29 mouse cellular contexts compared by ENCODE assay signal in genomic region chr4:118367551-118367950, GRCm38 (mm10). TPM values are rescaled to one million over a fixed set of nuclear protein-coding genes. Genes with fewer than 3 reads are reported as not detected.
DNase-seq lines count a peak whose midpoint lies in the region; ATAC-seq lines count a peak whose summit lies in the region.
"Had no signal": no experiment of that assay in that cellular context is flagged by ENCODE, and none has a peak within 500 bp of the region (broad histone marks: within the 10 kb centered on the region; RNA-seq: fewer than 3 reads in every experiment).

No protein-coding gene starts in this region.

- no peaks in the 10 kb centered on the region for H3K4me1 ChIP-seq in midbrain, embryonic 11.5 days (ENCODE audit: control insufficient read depth, insufficient read depth, low read length)
- no peaks in the 10 kb centered on the region for H3K4me1 ChIP-seq in midbrain, embryonic 15.5 days
- H3K4me1 ChIP-seq: embryonic facial prominence, embryonic 13.5 days; embryonic facial prominence, embryonic 15.5 days; forebrain, embryonic 10.5 days; forebrain, embryonic 12.5 days had no signal

- 91% methylated on average over 12 of the region's 12 CpGs for WGBS in midbrain, embryonic 11.5 days
- WGBS in midbrain, embryonic 15.5 days: 93% methylated on average over 12 of the region's 12 CpGs

- no peaks in the 10 kb centered on the region for H3K27me3 ChIP-seq in midbrain, embryonic 11.5 days (ENCODE audit: control insufficient read depth, insufficient read depth, low read length)
- no peaks in the 10 kb centered on the region for H3K27me3 ChIP-seq in midbrain, embryonic 15.5 days (replicated peaks)
- H3K27me3 ChIP-seq: CH12.LX; embryonic facial prominence, embryonic 13.5 days; embryonic facial prominence, embryonic 15.5 days; forebrain, embryonic 12.5 days; Patski had no signal

- peak; percentile 1 for DNase-seq in cerebellum, adult 9-11 months
- DNase-seq in cerebellum, adult 11-12 months: no peak
- DNase-seq in layer of hippocampus, adult 18-20 months (ENCODE audit: low spot score in 2 of 2): peak; percentile 40 to 61
- no peak for DNase-seq in layer of hippocampus, postnatal 25 days (ENCODE audit: extremely low spot score in 1 of 2, low spot score in 1 of 2)
- DNase-seq in midbrain, embryonic 11.5 days (ENCODE audit: low spot score, missing footprints): peak; percentile 54
- no peak for DNase-seq in urinary bladder, adult 2 months (ENCODE audit: low spot score)
- DNase-seq: adrenal gland, adult 8-10 months; adrenal gland, postnatal 14 days; adrenal gland, postnatal 36 days; B cell, adult 2 months; cerebellum, adult 11 months; cerebellum, adult 2 months; cerebellum, adult 9-10 months; cerebellum, postnatal 14 days; cerebellum, postnatal 36 days; embryo, embryonic 11 days had no signal

- no peak for ATAC-seq in midbrain, embryonic 11.5 days (ENCODE audit: low FRiP score)
- no peak for ATAC-seq in midbrain, embryonic 15.5 days (replicated peaks)
- ATAC-seq: activated CD4-positive, CD25-positive, alpha-beta regulatory T cell, adult 4 months; CD4-positive, CD25-positive, alpha-beta regulatory T cell, adult 4 months; forebrain, embryonic 14.5 days; forebrain, embryonic 16.5 days; Patski had no signal

- no peak overlapping the region for H3K9ac ChIP-seq in midbrain, embryonic 11.5 days (ENCODE audit: low read length)
- no peak overlapping the region for H3K9ac ChIP-seq in midbrain, embryonic 15.5 days
- H3K9ac ChIP-seq: embryonic facial prominence, embryonic 13.5 days; embryonic facial prominence, embryonic 15.5 days; forebrain, embryonic 12.5 days had no signal

- peaks cover 22% of the 10 kb centered on the region for H3K36me3 ChIP-seq in midbrain, embryonic 11.5 days (ENCODE audit: control insufficient read depth, insufficient read depth, low read length)
- H3K36me3 ChIP-seq in midbrain, embryonic 15.5 days (replicated peaks): peaks cover 66% of the 10 kb centered on the region

- H3K9me3 ChIP-seq in midbrain, embryonic 11.5 days (ENCODE audit: control insufficient read depth, low read length): no peaks in the 10 kb centered on the region
- H3K9me3 ChIP-seq in midbrain, embryonic 15.5 days: no peaks in the 10 kb centered on the region
- H3K9me3 ChIP-seq: embryonic facial prominence, embryonic 13.5 days; embryonic facial prominence, embryonic 15.5 days; forebrain, embryonic 10.5 days; forebrain, embryonic 12.5 days; G1E had no signal

- H3K4me2 ChIP-seq in midbrain, embryonic 11.5 days: no peak overlapping the region
- H3K4me2 ChIP-seq in midbrain, embryonic 15.5 days: no peak overlapping the region
- H3K4me2 ChIP-seq: embryonic facial prominence, embryonic 13.5 days; embryonic facial prominence, embryonic 15.5 days; forebrain, embryonic 12.5 days had no signal

- no peak overlapping the region for H3K27ac ChIP-seq in midbrain, embryonic 11.5 days (ENCODE audit: low read depth, low read length)
- no peak overlapping the region for H3K27ac ChIP-seq in midbrain, embryonic 15.5 days
- H3K27ac ChIP-seq: embryonic facial prominence, embryonic 13.5 days; embryonic facial prominence, embryonic 15.5 days; forebrain, embryonic 10.5 days; forebrain, embryonic 12.5 days had no signal

- no peak overlapping the region for H3K4me3 ChIP-seq in midbrain, embryonic 11.5 days (ENCODE audit: low read depth, low read length)
- no peak overlapping the region for H3K4me3 ChIP-seq in midbrain, embryonic 15.5 days
- H3K4me3 ChIP-seq: embryonic facial prominence, embryonic 13.5 days; embryonic facial prominence, embryonic 15.5 days; erythroblast, embryonic 14.5 days; forebrain, embryonic 10.5 days; forebrain, embryonic 12.5 days had no signal

RNA-seq across cellular contexts. Expression of gene Szt2, which starts 41.5 kb away (rescaled TPM):
- 10 to 100 TPM; 29.7 to 34.4 TPM for total RNA-seq in layer of hippocampus, adult 18-20 months (2021)
- total RNA-seq in layer of hippocampus, postnatal 25 days (2021): 10 to 100 TPM; 31.3 to 41.2 TPM
- polyA plus RNA-seq in midbrain, embryonic 11.5 days (2014; fragmentation: Nextera tagmentation; extraction: Ambion mirVana): 7.8 and 8.2 TPM in 2 replicates
- 11.1 and 11.5 TPM in 2 replicates for polyA plus RNA-seq in midbrain, embryonic 15.5 days (2015; fragmentation: Nextera tagmentation; extraction: Ambion mirVana)
- polyA plus RNA-seq in urinary bladder, adult 2 months (2012; rRNA removed): 13.4 and 20.7 TPM in 2 replicates

RNA-seq across cellular contexts. Expression of gene Med8, which starts 41.6 kb away (rescaled TPM):
- 10 to 100 TPM; 47.3 to 52.7 TPM for total RNA-seq in layer of hippocampus, adult 18-20 months (2021)
- total RNA-seq in layer of hippocampus, postnatal 25 days (2021): 10 to 100 TPM; 58.8 to 63.2 TPM
- polyA plus RNA-seq in midbrain, embryonic 11.5 days (2014; fragmentation: Nextera tagmentation; extraction: Ambion mirVana): 166 and 176 TPM in 2 replicates
- 96.5 and 96.7 TPM in 2 replicates for polyA plus RNA-seq in midbrain, embryonic 15.5 days (2015; fragmentation: Nextera tagmentation; extraction: Ambion mirVana)
- 61.8 and 80.6 TPM in 2 replicates for polyA plus RNA-seq in urinary bladder, adult 2 months (2012; rRNA removed)

Comparison
In these comparisons a context has a peak if more than half of its experiments do, and no peak if none do; other contexts are left out.
1. DNase-seq: peak in cerebellum, adult 9-11 months (single experiment), layer of hippocampus, adult 18-20 months (2 of 2) and midbrain, embryonic 11.5 days (single experiment); none in cerebellum, adult 11-12 months (single experiment), layer of hippocampus, postnatal 25 days (0 of 2) and urinary bladder, adult 2 months (single experiment).